Mouse (Mus musculus): ENCODE data around the gene Nisch.

- TF ChIP-seq MAFK (IDR thresholded peaks at IDR 0.05; ENCODE audit: insufficient read depth, low read depth, low read length) (no peak), HCFC1 (IDR thresholded peaks at IDR 0.05; ENCODE audit: borderline replicate concordance, insufficient read depth, low read length) (no peak), ZNF384 (IDR thresholded peaks at IDR 0.05; ENCODE audit: low read depth, low read length) (no peak), ZC3H11A (IDR thresholded peaks at IDR 0.05; ENCODE audit: borderline replicate concordance, low read depth, low read length) (no peak)
Measured at GRCm38 (mm10) chr14:31215157-31216002, 1.4 kb downstream of the Nisch start.

Data from ES-E14 (cell line).